Mouse (Mus musculus) layer of hippocampus, adult 9-10 months (tissue): ENCODE measurements around the gene Serbp1.
A peak's percentile ranks its signal among the peaks of the same experiment; 100 is the strongest.

Experiments used
- DNase-seq: peaks from one replicate; pipeline ENCODE4 v3.0.0; 2022; ENCODE audit warnings: low spot score

Serbp1 gene

GRCm38 (mm10) chr6:67301230-67301629 lies 63.3 kb downstream of the Serbp1 start:
- DNase-seq, result no peak

- DNase-seq, result no peak
These were observed 64.5 kb downstream of the Serbp1 start for GRCm38 (mm10) chr6:67302471-67302870.

GRCm38 (mm10) chr6:67303210-67303609 lies 65.2 kb downstream of the Serbp1 start:
- no peak for DNase-seq

GRCm38 (mm10) chr6:67308994-67309393 lies 71.0 kb downstream of the Serbp1 start:
- DNase-seq, result no peak

- no peak for DNase-seq
These were observed 71.8 kb downstream of the Serbp1 start for GRCm38 (mm10) chr6:67309752-67310151.

GRCm38 (mm10) chr6:67314697-67315096 lies 76.7 kb downstream of the Serbp1 start:
- no peak for DNase-seq

GRCm38 (mm10) chr6:67317068-67317467 lies 79.1 kb downstream of the Serbp1 start:
- no peak for DNase-seq

GRCm38 (mm10) chr6:67317827-67318338 lies 79.9 kb downstream of the Serbp1 start:
- DNase-seq, result no peak

GRCm38 (mm10) chr6:67318451-67318850 lies 80.5 kb downstream of the Serbp1 start:
- peak; percentile 30 for DNase-seq

- no peak for DNase-seq
These were observed 85.8 kb downstream of the Serbp1 start for GRCm38 (mm10) chr6:67323788-67324187.

GRCm38 (mm10) chr6:67337943-67338342 lies 100.0 kb downstream of the Serbp1 start:
- no peak for DNase-seq

- no peak for DNase-seq
These were observed 101.5 kb downstream of the Serbp1 start for GRCm38 (mm10) chr6:67339494-67339893.
